Mouse (Mus musculus) myocyte (in vitro differentiated cells): ENCODE data around the gene Ints4. TPM values are rescaled to one million over a fixed set of nuclear protein-coding genes. Genes with fewer than 3 reads are reported as not detected.

Source experiments
- H3K27me3 ChIP-seq: one replicate; pipeline ENCODE4 v1.6.1; 2011; ENCODE audit not compliant: control insufficient read depth, insufficient read depth, insufficient read length
- H3K36me3 ChIP-seq: one replicate; pipeline ENCODE4 v1.6.1; 2011; ENCODE audit not compliant: control insufficient read depth, insufficient read depth
- H3K4me2 ChIP-seq: one replicate; pipeline ENCODE4 v1.6.1; 2011; ENCODE audit warnings: low read depth, control low read depth
- H3K4me3 ChIP-seq: one replicate; pipeline ENCODE4 v1.5.1; 2011; ENCODE audit warnings: mild to moderate bottlenecking, control low read depth, moderate library complexity
- H3K79me2 ChIP-seq: one replicate; pipeline ENCODE4 v1.6.1; 2011; ENCODE audit not compliant: control insufficient read depth, insufficient read depth
- H3ac ChIP-seq: one replicate; pipeline ENCODE4 v1.6.1; 2011; ENCODE audit not compliant: control insufficient read depth, insufficient read length
- CEBPB ChIP-seq: IDR thresholded peaks from 2 replicates; pipeline ENCODE4 v1.6.1; 2011; ENCODE audit warnings: mild to moderate bottlenecking, moderate library complexity; ENCODE audit not compliant: poor library complexity, insufficient read depth, severe bottlenecking
- E2F4 ChIP-seq: IDR thresholded peaks from one replicate; pipeline ENCODE4 v1.6.1; 2011; ENCODE audit warnings: mild to moderate bottlenecking, control low read depth, moderate library complexity; ENCODE audit not compliant: insufficient read depth
- MAX ChIP-seq: IDR thresholded peaks from one replicate; pipeline ENCODE4 v1.6.1; 2011; ENCODE audit warnings: low read depth, mild to moderate bottlenecking, control low read depth
- MYOD1 ChIP-seq, 3 experiments: IDR thresholded peaks; one replicate each; pipeline ENCODE4 v1.6.1; 2011; ENCODE audit warnings: control low read depth in 2 of 3, low read depth in 2 of 3, mild to moderate bottlenecking in 2 of 3, moderate library complexity in 1 of 3; ENCODE audit not compliant: insufficient read length in 2 of 3, control insufficient read depth in 1 of 3
- MYOG ChIP-seq, 3 experiments: IDR thresholded peaks; one replicate each; pipeline ENCODE4 v1.6.1; 2011; ENCODE audit warnings: control low read depth in 2 of 3, low read depth in 2 of 3, mild to moderate bottlenecking in 2 of 3; ENCODE audit not compliant: insufficient read length in 2 of 3, control insufficient read depth in 1 of 3, insufficient read depth in 1 of 3
- POLR2A ChIP-seq: IDR thresholded peaks from one replicate; pipeline ENCODE4 v1.6.1; 2011; ENCODE audit warnings: low read depth, mild to moderate bottlenecking, control low read depth, moderate library complexity; ENCODE audit not compliant: insufficient read length
- POLR2AphosphoS2 ChIP-seq: IDR thresholded peaks from one replicate; pipeline ENCODE4 v1.6.1; 2011; ENCODE audit warnings: low read depth, control low read depth; ENCODE audit not compliant: insufficient read length
- REST ChIP-seq: IDR thresholded peaks from one replicate; pipeline ENCODE4 v1.6.1; 2011; ENCODE audit warnings: mild to moderate bottlenecking, control low read depth, moderate library complexity; ENCODE audit not compliant: insufficient read depth, insufficient read length
- SRF ChIP-seq: IDR thresholded peaks from one replicate; pipeline ENCODE4 v1.6.1; 2011; ENCODE audit warnings: low read depth; ENCODE audit not compliant: control insufficient read depth, insufficient read length
- TCF12 ChIP-seq: IDR thresholded peaks from one replicate; pipeline ENCODE4 v1.6.1; 2011; ENCODE audit warnings: mild to moderate bottlenecking, control low read depth; ENCODE audit not compliant: poor library complexity, insufficient read depth, severe bottlenecking
- TCF3 ChIP-seq: IDR thresholded peaks from one replicate; pipeline ENCODE4 v1.6.1; 2011; ENCODE audit warnings: low read depth, control low read depth; ENCODE audit not compliant: insufficient read length
- USF1 ChIP-seq: IDR thresholded peaks from one replicate; pipeline ENCODE4 v1.6.1; 2011; ENCODE audit warnings: low read depth, mild to moderate bottlenecking, control low read depth, moderate library complexity
- polyA plus RNA-seq: library from polyadenylated mRNA; unstranded; fragments of >200 nt; fragmentation: generic; extraction: Trizol; gene quantifications from one replicate; pipeline ENCODE4 v1.2.1, GENCODE M21; 2012; ENCODE audit warnings: missing spikeins

The Ints4 gene
- polyA plus RNA-seq, 1 experiment: 24.9 TPM

DNA sequence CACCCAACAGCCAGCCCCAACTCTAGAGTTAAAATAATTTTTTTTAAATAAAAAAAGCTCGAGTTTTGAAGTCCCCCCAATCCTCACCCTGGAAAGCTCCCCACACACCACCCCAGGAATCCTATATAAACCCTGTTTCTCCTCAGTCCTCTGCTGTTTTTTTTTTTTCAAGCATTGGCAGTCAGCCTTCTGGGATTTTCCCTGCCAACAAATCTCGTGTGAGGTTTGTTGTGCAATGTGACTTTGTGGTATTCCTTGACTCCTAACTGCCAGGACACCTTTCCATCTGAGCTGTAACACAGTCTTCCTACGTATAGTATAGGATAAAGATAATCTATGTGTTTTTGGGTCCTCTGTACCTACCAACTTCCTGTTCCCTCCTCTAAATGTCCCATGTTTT lies 1.4 kb upstream of the Ints4 start:
- H3K27me3 ChIP-seq: no peaks in the 10 kb centered on the region
- no peak overlapping the region for H3K4me3 ChIP-seq
- TF ChIP-seq MYOD1 (IDR thresholded peaks at IDR 0.05; ENCODE audit: control insufficient read depth in 1 of 3, insufficient read length in 2 of 3, low read depth in 2 of 3) (no peak), CEBPB (no peak), MAX (no peak), REST (no peak), POLR2A (no peak), E2F4 (no peak)
- H3ac ChIP-seq: no peak overlapping the region
- H3K79me2 ChIP-seq: peaks cover 15% of the 10 kb centered on the region
- no peak overlapping the region for H3K4me2 ChIP-seq
- no peaks in the 10 kb centered on the region for H3K36me3 ChIP-seq

GRCm38 (mm10) chr7:97480290-97480689 lies 466 bp upstream of the Ints4 start:
- peaks cover 15% of the 10 kb centered on the region for H3K79me2 ChIP-seq
- H3K36me3 ChIP-seq: peaks cover 1% of the 10 kb centered on the region
- peak overlapping the region; percentile 38 for H3K4me3 ChIP-seq
- TF ChIP-seq TCF12: no peak
- TF ChIP-seq TCF3: no peak
- no peaks in the 10 kb centered on the region for H3K27me3 ChIP-seq
- no peak overlapping the region for H3ac ChIP-seq
- peak overlapping the region; percentile 74 for H3K4me2 ChIP-seq

GRCm38 (mm10) chr7:97483378-97483777 lies 2.6 kb downstream of the Ints4 start:
- Histone ChIP-seq H3K36me3 (peaks cover 12% of the 10 kb centered on the region), H3K79me2 (peaks cover 15% of the 10 kb centered on the region), H3K4me2 (no peak overlapping the region), H3K27me3 (no peaks in the 10 kb centered on the region), H3K4me3 (no peak overlapping the region), H3ac (no peak overlapping the region)
- TF ChIP-seq TCF3 (no peak), POLR2AphosphoS2 (no peak), SRF (no peak), MAX (no peak), REST (no peak), E2F4 (no peak), POLR2A (no peak), MYOG (IDR thresholded peaks at IDR 0.05; ENCODE audit: control insufficient read depth in 1 of 3, insufficient read depth in 1 of 3, insufficient read length in 2 of 3, low read depth in 2 of 3) (no peak), MYOD1 (IDR thresholded peaks at IDR 0.05; ENCODE audit: control insufficient read depth in 1 of 3, insufficient read length in 2 of 3, low read depth in 2 of 3) (no peak), USF1 (no peak), TCF12 (no peak), CEBPB (no peak)

DNA sequence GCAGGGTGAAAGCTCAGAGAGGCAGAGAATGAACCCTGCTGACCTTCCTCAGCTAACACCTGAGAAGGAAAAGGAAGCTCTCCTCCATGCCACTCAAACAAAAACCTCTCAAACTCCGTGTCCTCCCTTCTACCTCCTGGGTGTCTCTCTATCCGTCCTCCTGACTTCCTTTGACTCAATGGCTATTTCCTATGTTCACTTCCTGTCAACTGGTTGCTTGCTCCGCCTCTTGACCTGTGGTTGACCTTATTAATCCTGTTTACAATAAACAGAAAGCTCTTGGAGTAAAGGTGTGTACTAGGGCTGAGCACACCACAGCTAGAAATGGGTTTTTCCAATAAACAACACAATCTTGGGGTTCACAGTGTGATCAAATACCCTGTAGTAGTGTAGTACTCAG lies 10.4 kb downstream of the Ints4 start:
- peaks cover 18% of the 10 kb centered on the region for H3K36me3 ChIP-seq
- no peaks in the 10 kb centered on the region for H3K79me2 ChIP-seq
- H3K4me3 ChIP-seq: no peak overlapping the region
- no peak overlapping the region for H3K4me2 ChIP-seq
- TF ChIP-seq TCF3: no peak
- no peak for TF ChIP-seq POLR2A
- TF ChIP-seq MYOD1 (IDR thresholded peaks at IDR 0.05; ENCODE audit: control insufficient read depth in 1 of 3, insufficient read length in 2 of 3, low read depth in 2 of 3): no peak
- no peak for TF ChIP-seq MYOG (IDR thresholded peaks at IDR 0.05; ENCODE audit: control insufficient read depth in 1 of 3, insufficient read depth in 1 of 3, insufficient read length in 2 of 3, low read depth in 2 of 3)
- no peak for TF ChIP-seq TCF12
- H3ac ChIP-seq: no peak overlapping the region
- no peaks in the 10 kb centered on the region for H3K27me3 ChIP-seq

GRCm38 (mm10) chr7:97492420-97492819 lies 11.7 kb downstream of the Ints4 start:
- Histone ChIP-seq H3K27me3 (no peaks in the 10 kb centered on the region), H3K36me3 (peaks cover 13% of the 10 kb centered on the region), H3K79me2 (no peaks in the 10 kb centered on the region), H3ac (no peak overlapping the region), H3K4me3 (no peak overlapping the region), H3K4me2 (no peak overlapping the region)
- TF ChIP-seq MYOG (IDR thresholded peaks at IDR 0.05; ENCODE audit: control insufficient read depth in 1 of 3, insufficient read depth in 1 of 3, insufficient read length in 2 of 3, low read depth in 2 of 3): no peak
- no peak for TF ChIP-seq REST
- no peak for TF ChIP-seq SRF
- TF ChIP-seq POLR2AphosphoS2: no peak
- no peak for TF ChIP-seq USF1
- TF ChIP-seq POLR2A: no peak
- no peak for TF ChIP-seq MYOD1 (IDR thresholded peaks at IDR 0.05; ENCODE audit: control insufficient read depth in 1 of 3, insufficient read length in 2 of 3, low read depth in 2 of 3)
- TF ChIP-seq CEBPB: no peak
- no peak for TF ChIP-seq TCF3
- no peak for TF ChIP-seq MAX
- TF ChIP-seq E2F4: no peak
- no peak for TF ChIP-seq TCF12
